Mouse (Mus musculus): Measurements from ENCODE around the gene Ptprk.

DNA sequence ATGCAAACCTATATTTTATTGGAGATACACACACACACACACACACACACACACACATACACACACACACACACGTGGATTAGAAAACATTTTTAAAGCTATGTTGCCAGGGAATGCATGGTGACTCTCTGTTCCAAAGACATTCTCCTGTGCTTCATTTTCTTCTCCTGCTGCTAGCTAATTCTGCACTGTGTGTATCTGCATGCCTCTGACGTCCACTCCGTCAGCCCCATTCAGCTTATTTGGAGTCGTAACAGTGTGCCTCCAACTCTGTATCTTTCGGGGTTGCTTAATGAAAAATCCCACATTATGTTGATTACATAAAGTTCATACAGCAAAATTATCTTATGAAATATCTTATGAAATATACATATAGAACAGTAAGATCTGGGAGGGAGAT lies 316.5 kb downstream of the Ptprk start:
- TF ChIP-seq POLR2A (IDR thresholded peaks at IDR 0.05; ENCODE audit: low read depth, low read length) (no peak), CTCF (IDR thresholded peaks at IDR 0.05; ENCODE audit: borderline replicate concordance, insufficient read depth, low read length) (no peak)

All from embryonic fibroblast, embryonic 13.5 days (primary cell).